Mouse (Mus musculus) heart, embryonic 13.5 days (tissue): ENCODE results near the gene Nr2e3. TPM values are rescaled to one million over a fixed set of nuclear protein-coding genes. Genes with fewer than 3 reads are reported as not detected.

ENCODE experiments used
- ATAC-seq: fragments of 200-750 bp; cut with Nextera tagmentation; 2 replicates; pipeline ENCODE4 v1.8.0; 2017; ENCODE audit warnings: moderate TSS enrichment; ENCODE audit not compliant: insufficient number of reproducible peaks, low FRiP score, low TSS enrichment; ENCODE audit errors: extremely low read depth
- H3K27ac ChIP-seq: fragments of 300-500 bp; sonication (generic); replicated peaks from 2 replicates; pipeline ENCODE4 v1.5.1; 2015; ENCODE audit warnings: moderate library complexity, mild to moderate bottlenecking, inconsistent platforms
- H3K27me3 ChIP-seq: fragments of 300-500 bp; sonication (generic); replicated peaks from 2 replicates; pipeline ENCODE4 v1.6.1; 2015; ENCODE audit warnings: mild to moderate bottlenecking, inconsistent platforms
- H3K36me3 ChIP-seq: fragments of 300-500 bp; sonication (generic); 2 replicates; pipeline ENCODE4 v1.6.1; 2015; ENCODE audit warnings: mild to moderate bottlenecking, inconsistent platforms
- H3K4me1 ChIP-seq: fragments of 300-500 bp; sonication (generic); 2 replicates; pipeline ENCODE4 v1.6.1; 2015; ENCODE audit warnings: inconsistent platforms
- H3K4me2 ChIP-seq: fragments of 300-500 bp; sonication (generic); 2 replicates; pipeline ENCODE4 v1.6.1; 2015; ENCODE audit warnings: inconsistent platforms, mild to moderate bottlenecking, moderate library complexity
- H3K4me3 ChIP-seq: fragments of 300-500 bp; sonication (generic); 2 replicates; pipeline ENCODE4 v1.5.1; 2015; ENCODE audit warnings: moderate library complexity, mild to moderate bottlenecking, inconsistent platforms
- H3K9ac ChIP-seq: fragments of 300-500 bp; sonication (generic); 2 replicates; pipeline ENCODE4 v1.6.1; 2015; ENCODE audit warnings: inconsistent platforms, mild to moderate bottlenecking, moderate library complexity
- H3K9me3 ChIP-seq: fragments of 300-500 bp; sonication (generic); 2 replicates; pipeline ENCODE4 v1.6.1; 2016; ENCODE audit warnings: inconsistent platforms
- WGBS: fragments of 180-500 bp; shearing (Covaris S2); methylation state at CpG from one replicate; pipeline ENCODE4 v1.1.7; 2015; ENCODE audit warnings: mixed read lengths; 5-methylcytosine and 5-hydroxymethylcytosine counted together
- polyA plus RNA-seq: library from polyadenylated mRNA; unstranded; fragments of >200 nt; fragmentation: Nextera tagmentation; extraction: Ambion mirVana; gene quantifications from 2 replicates; pipeline ENCODE4 v1.2.1, GENCODE M21; 2015

Nr2e3 gene
- polyA plus RNA-seq, 1 experiment from 2014 or later = not detected

- Histone ChIP-seq H3K9ac (no peak overlapping the region), H3K27ac (no peak overlapping the region), H3K36me3 (no peaks in the 10 kb centered on the region), H3K4me2 (no peak overlapping the region), H3K27me3 (peaks cover 7% of the 10 kb centered on the region; the same call in 1 of the 2 replicates), H3K9me3 (no peaks in the 10 kb centered on the region), H3K4me3 (no peak overlapping the region), H3K4me1 (peaks cover 14% of the 10 kb centered on the region)
- ATAC-seq = no peak
- WGBS = 88% methylated on average over 5 of the region's 5 CpGs
Observed at GRCm38 (mm10) chr9:59949981-59950380, 10.5 kb downstream of the Nr2e3 start.

DNA sequence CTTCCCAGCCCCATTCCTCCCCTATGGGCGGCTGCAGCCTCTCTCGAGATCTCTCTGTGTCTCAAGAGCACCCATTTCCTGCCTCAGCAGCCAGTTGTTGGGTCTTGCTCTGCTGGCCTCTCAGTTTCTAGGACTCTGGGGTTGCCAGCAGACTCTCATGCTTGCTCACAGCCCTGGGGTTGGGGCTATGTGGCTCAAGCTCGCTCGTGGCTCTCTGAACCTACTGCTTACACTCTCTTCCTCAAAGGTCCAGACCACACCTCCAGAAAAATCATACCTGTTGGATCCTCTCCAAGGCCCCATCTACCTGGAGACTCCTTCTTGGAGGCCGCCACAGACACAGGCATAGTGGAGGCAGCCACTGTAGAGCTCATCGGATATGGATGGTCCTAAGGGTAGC is 10.9 kb downstream of the Nr2e3 start:
- no peak overlapping the region for H3K4me2 ChIP-seq
- H3K4me3 ChIP-seq = no peak overlapping the region
- no peak overlapping the region for H3K9ac ChIP-seq
- no peak overlapping the region for H3K27ac ChIP-seq
- H3K27me3 ChIP-seq = peaks cover 7% of the 10 kb centered on the region; the same call in 1 of the 2 replicates
- no peaks in the 10 kb centered on the region for H3K36me3 ChIP-seq
- 65% methylated on average over 6 of the region's 6 CpGs for WGBS
- ATAC-seq = no peak
- peaks cover 11% of the 10 kb centered on the region for H3K4me1 ChIP-seq
- H3K9me3 ChIP-seq = no peaks in the 10 kb centered on the region

GRCm38 (mm10) chr9:59948691-59949250 is 11.7 kb downstream of the Nr2e3 start:
- Histone ChIP-seq H3K27ac (no peak overlapping the region), H3K9me3 (no peaks in the 10 kb centered on the region), H3K9ac (no peak overlapping the region), H3K36me3 (no peaks in the 10 kb centered on the region), H3K4me1 (peaks cover 11% of the 10 kb centered on the region), H3K27me3 (peaks cover 7% of the 10 kb centered on the region; the same call in 1 of the 2 replicates), H3K4me3 (no peak overlapping the region), H3K4me2 (no peak overlapping the region)
- ATAC-seq = no peak
- WGBS = 83% methylated on average over 17 of the region's 17 CpGs

DNA sequence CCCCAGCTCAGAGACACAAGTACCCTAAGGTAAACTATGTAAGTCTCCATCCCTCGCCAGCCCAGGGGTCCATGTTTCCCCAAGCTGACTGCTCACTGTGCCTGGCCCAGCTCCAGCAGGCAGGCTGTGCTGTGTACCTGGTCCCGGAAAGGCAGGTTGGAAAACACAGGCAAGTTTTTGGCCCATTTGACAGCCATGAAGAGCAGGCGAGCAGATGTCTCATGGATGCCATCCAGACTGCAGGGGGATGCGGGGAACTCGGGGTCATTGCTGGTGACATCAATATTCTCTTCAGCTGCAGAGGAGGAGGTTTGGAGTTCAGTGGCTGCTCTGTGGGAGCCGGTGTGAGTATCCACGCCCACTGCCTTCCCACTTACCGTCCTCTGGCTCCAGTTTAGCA is 12.2 kb downstream of the Nr2e3 start:
- Histone ChIP-seq H3K36me3 (no peaks in the 10 kb centered on the region), H3K4me2 (no peak overlapping the region), H3K9me3 (no peaks in the 10 kb centered on the region), H3K27me3 (peaks cover 7% of the 10 kb centered on the region; the same call in 1 of the 2 replicates), H3K27ac (no peak overlapping the region), H3K4me3 (no peak overlapping the region), H3K9ac (no peak overlapping the region), H3K4me1 (peaks cover 10% of the 10 kb centered on the region)
- WGBS = 63% methylated on average over 8 of the region's 8 CpGs
- no peak for ATAC-seq

DNA sequence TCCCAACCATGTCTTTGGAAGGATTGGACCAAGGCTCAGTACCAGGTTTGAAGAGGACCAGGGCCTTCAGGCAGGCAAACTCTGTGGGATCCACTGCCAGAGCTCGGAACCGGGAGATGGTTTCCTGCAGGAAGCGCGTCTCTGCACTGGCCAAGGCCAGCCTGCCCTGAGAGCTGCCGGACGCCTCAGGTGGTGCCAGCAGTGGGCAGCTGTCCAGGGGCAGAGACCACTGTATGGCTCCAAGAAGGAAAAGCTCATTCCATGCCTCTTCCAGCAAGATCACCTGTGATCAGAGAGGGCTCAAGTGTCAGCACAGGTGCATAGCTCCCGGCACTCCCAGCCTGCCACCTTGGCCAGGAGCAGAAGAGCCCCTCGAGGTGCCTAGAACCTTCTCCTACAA is 13.2 kb downstream of the Nr2e3 start:
- 72% methylated on average over 8 of the region's 8 CpGs for WGBS
- Histone ChIP-seq H3K36me3 (no peaks in the 10 kb centered on the region), H3K27me3 (peaks cover 7% of the 10 kb centered on the region; the same call in 1 of the 2 replicates), H3K4me1 (peaks cover 9% of the 10 kb centered on the region), H3K27ac (no peak overlapping the region), H3K4me3 (no peak overlapping the region), H3K9me3 (no peaks in the 10 kb centered on the region), H3K4me2 (no peak overlapping the region), H3K9ac (no peak overlapping the region)
- ATAC-seq = no peak

GRCm38 (mm10) chr9:59945241-59945640 is 15.2 kb downstream of the Nr2e3 start:
- no peak for ATAC-seq
- peaks cover 22% of the 10 kb centered on the region for H3K4me1 ChIP-seq
- 76% methylated on average over 3 of the region's 3 CpGs for WGBS

DNA sequence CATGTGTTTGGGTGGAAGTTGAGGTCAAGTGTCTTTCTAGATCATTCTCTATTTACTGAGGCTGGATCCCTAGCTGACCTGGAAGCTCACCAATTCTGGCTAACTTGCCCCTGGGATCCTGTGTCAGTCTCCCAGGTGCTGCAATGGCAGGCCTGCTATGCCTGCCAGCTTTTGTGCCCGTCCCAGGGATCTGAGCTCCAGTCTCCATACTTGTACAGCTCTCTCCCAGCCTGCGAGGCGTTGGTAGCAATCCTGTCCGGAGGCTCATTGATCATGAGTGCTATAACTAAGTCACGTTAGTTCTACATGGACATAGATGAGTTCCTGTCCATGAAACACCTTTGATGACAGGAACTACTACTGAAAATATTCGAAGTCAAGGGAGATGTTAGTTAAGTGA is 16.6 kb downstream of the Nr2e3 start:
- 84% methylated on average over 6 of the region's 6 CpGs for WGBS

More at GRCm38 (mm10) chr9:59945241-59945640, 15.2 kb downstream of the Nr2e3 start:
- Histone ChIP-seq H3K4me2 (no peak overlapping the region), H3K27ac (no peak overlapping the region), H3K9me3 (no peaks in the 10 kb centered on the region), H3K4me3 (no peak overlapping the region), H3K9ac (no peak overlapping the region), H3K27me3 (peaks cover 7% of the 10 kb centered on the region; the same call in 1 of the 2 replicates), H3K36me3 (no peaks in the 10 kb centered on the region)

GRCm38 (mm10) chr9:59942501-59943085 is 17.9 kb downstream of the Nr2e3 start:
- Histone ChIP-seq H3K9ac (no peak overlapping the region), H3K9me3 (no peaks in the 10 kb centered on the region), H3K27ac (no peak overlapping the region), H3K4me1 (peaks cover 25% of the 10 kb centered on the region), H3K36me3 (no peaks in the 10 kb centered on the region), H3K27me3 (0 out of 2 replicates have a peak, but pooled peaks cover 5% of the 10 kb centered on the region), H3K4me3 (no peak overlapping the region), H3K4me2 (no peak overlapping the region)
- ATAC-seq = no peak
- 44% methylated on average over 5 of the region's 5 CpGs for WGBS

More for the DNA sequence above, 16.6 kb downstream of the Nr2e3 start:
- Histone ChIP-seq H3K27me3 (0 out of 2 replicates have a peak, but pooled peaks cover 7% of the 10 kb centered on the region), H3K4me1 (peaks cover 25% of the 10 kb centered on the region), H3K9me3 (no peaks in the 10 kb centered on the region), H3K9ac (no peak overlapping the region), H3K27ac (no peak overlapping the region), H3K4me3 (no peak overlapping the region), H3K4me2 (no peak overlapping the region), H3K36me3 (no peaks in the 10 kb centered on the region)
- ATAC-seq = no peak

DNA sequence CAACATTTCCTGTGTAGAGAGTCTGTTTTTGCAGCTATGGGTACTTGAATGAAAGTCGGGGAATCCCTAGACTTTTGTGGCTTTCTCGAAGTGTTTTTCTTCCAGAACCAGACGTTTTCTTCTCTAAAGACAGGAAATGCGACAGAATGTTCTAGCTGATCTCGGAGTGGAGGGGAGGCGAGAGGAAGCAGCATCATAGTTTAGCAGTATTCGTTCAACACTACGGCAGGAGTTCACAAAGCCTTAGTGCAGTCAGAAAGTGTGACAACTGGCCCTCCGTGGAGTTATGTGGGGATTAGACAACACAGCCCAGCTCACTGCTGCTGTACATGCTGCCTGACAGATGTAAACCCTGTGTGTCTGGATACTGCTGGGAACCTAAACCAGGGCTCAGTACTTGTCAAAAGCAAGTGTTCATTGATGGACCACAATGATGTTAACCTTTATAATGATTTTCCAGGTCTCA is 18.5 kb downstream of the Nr2e3 start:
- no peaks in the 10 kb centered on the region for H3K36me3 ChIP-seq
- H3K4me2 ChIP-seq = peak overlapping the region; percentile 11
- 24% methylated on average over 9 of the region's 9 CpGs for WGBS
- H3K27me3 ChIP-seq = no peaks in the 10 kb centered on the region
- ATAC-seq = no peak
- peaks cover 25% of the 10 kb centered on the region for H3K4me1 ChIP-seq
- peak overlapping the region; percentile 37 for H3K27ac ChIP-seq
- no peak overlapping the region for H3K4me3 ChIP-seq
- no peak overlapping the region for H3K9ac ChIP-seq
- H3K9me3 ChIP-seq = no peaks in the 10 kb centered on the region

DNA sequence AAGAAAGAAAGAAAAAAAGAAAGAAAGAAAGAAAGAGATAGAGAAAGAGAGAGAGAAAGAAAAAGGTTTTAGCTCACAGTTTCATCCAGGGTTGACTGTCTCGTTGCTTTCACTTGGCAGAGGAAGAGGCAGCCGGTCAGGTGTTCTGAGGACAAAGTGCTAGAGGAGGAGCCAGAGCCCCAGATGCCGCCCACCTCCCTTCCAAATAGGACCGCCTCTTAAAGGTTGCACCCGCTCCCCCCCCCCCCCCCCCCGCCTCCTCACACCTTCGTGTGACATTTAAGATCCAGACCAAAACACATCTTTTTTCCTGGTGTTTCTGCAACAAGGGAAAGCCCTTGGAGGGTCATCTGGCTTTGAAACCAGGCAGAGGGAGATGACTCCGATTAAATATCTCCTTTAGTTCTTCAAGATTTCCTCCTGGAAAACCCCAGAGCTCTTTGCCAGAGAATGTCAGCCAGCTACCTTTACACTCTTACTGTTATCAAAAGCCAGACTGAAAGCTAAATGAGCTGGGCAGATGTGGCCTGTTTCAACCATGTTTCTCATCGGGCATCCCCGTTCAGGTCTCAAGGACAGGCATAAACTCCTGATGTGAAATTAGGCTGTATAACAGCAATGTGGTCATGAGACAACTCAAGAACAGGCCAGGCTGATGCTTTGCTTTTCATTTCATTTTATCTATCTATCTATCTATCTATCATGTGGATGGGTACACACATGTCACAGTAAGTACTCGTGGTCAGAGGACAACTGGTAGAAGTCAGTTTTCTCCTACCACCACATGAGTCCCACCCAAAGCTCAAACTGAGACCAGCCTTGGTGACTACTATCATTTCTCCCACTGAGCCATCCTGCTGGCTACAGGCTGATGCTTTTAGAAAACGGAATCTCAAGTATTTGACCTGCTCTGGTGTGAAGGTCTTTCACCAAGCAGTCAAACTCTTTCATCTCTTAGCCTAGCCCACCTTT is 19.3 kb downstream of the Nr2e3 start:
- no peak overlapping the region for H3K9ac ChIP-seq
- H3K27ac ChIP-seq = peak overlapping the region; percentile 37
- H3K27me3 ChIP-seq = no peaks in the 10 kb centered on the region
- no peak for ATAC-seq
- peaks cover 25% of the 10 kb centered on the region for H3K4me1 ChIP-seq
- peak overlapping the region; percentile 11 for H3K4me2 ChIP-seq
- H3K4me3 ChIP-seq = no peak overlapping the region
- H3K36me3 ChIP-seq = no peaks in the 10 kb centered on the region
- no peaks in the 10 kb centered on the region for H3K9me3 ChIP-seq
- 51% methylated on average over 11 of the region's 12 CpGs for WGBS

DNA sequence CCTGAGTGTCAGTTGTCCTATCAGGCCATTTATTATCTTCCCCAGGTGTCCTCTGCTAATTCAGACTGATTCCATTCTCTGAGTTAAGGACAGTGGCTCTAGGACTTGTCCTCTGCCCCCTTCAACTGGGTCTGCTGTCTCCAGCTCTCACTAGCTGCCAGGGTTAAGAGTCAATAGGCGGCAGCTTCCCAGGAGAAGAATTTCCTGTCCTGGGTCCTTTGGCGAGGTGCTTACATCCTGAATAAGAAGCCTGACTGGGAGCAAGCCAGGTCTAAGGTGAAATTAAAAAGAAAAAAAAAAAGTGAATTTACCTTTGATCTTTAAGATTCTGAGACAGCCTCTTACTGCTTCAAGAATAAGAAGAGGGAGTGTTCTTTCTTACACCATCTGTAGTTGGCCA is 20.8 kb downstream of the Nr2e3 start:
- H3K4me1 ChIP-seq = peaks cover 25% of the 10 kb centered on the region
- H3K27ac ChIP-seq = no peak overlapping the region
- no peaks in the 10 kb centered on the region for H3K9me3 ChIP-seq
- no peaks in the 10 kb centered on the region for H3K27me3 ChIP-seq
- no peak overlapping the region for H3K4me3 ChIP-seq
- H3K9ac ChIP-seq = no peak overlapping the region
- 52% methylated on average over 2 of the region's 2 CpGs for WGBS
- no peak for ATAC-seq
- H3K4me2 ChIP-seq = no peak overlapping the region
- H3K36me3 ChIP-seq = no peaks in the 10 kb centered on the region
